Comparison of ENCODE assay signal across 16 mouse cellular contexts in genomic region chr6:66903720-66904119, GRCm38 (mm10). TPM values are rescaled to one million over a fixed set of nuclear protein-coding genes. Genes with fewer than 3 reads are reported as not detected.
A peak's percentile ranks its signal among the peaks of the same experiment; 100 is the strongest.
DNase-seq lines count a peak whose midpoint lies in the region; ATAC-seq and TF ChIP-seq lines count a peak whose summit lies in the region.
"Had no signal": no experiment of that assay in that cellular context is flagged by ENCODE, and none has a peak within 500 bp of the region (broad histone marks: within the 10 kb centered on the region; RNA-seq: fewer than 3 reads in every experiment).

No protein-coding gene starts in this region.

- no peaks in the 10 kb centered on the region for H3K36me3 ChIP-seq in liver, embryonic 15.5 days (replicated peaks)
- no peaks in the 10 kb centered on the region for H3K36me3 ChIP-seq in small intestine, adult 2 months (ENCODE audit: control insufficient read depth, insufficient read depth, low read length)
- H3K36me3 ChIP-seq: G1E; hindbrain, embryonic 10.5 days; limb, embryonic 15.5 days had no signal

- H3K27ac ChIP-seq in liver, embryonic 15.5 days (replicated peaks), result no peak overlapping the region
- peak overlapping the region; percentile 72 for H3K27ac ChIP-seq in small intestine, adult 2 months (ENCODE audit: insufficient read depth, low read depth, low read length)
- no peak overlapping the region for H3K27ac ChIP-seq in gastrocnemius, adult 2 months
- H3K27ac ChIP-seq: hindbrain, embryonic 10.5 days; limb, embryonic 15.5 days had no signal

- no peak overlapping the region for H3K4me3 ChIP-seq in liver, embryonic 15.5 days (replicated peaks)
- no peak overlapping the region for H3K4me3 ChIP-seq in small intestine, adult 2 months (ENCODE audit: low read depth, low read length)
- H3K4me3 ChIP-seq in gastrocnemius, adult 2 months, result no peak overlapping the region
- H3K4me3 ChIP-seq: hindbrain, embryonic 10.5 days; limb, embryonic 15.5 days had no signal

- intact Hi-C loops in gastrocnemius, adult 2 months (cut with DNase I), result loop anchor here (5.0 kb wide), 1 partner anchor 34 kb away; no protein-coding TSS in a partner anchor

- DNase-seq in heart, adult 11 months, result peak; percentile 85
- DNase-seq in heart, adult 8-10 months (ENCODE audit: low spot score), result no peak
- DNase-seq in liver, result no peak
- DNase-seq in kidney, postnatal 10 days, result peak; percentile 61
- DNase-seq in cerebellum, adult 9-11 months, result no peak
- no peak for DNase-seq in gastrocnemius, adult 2 months
- DNase-seq: thymus, postnatal 25 days had no signal

- H3K4me1 ChIP-seq in liver, embryonic 15.5 days (replicated peaks), result peaks cover 46% of the 10 kb centered on the region
- peaks cover 51% of the 10 kb centered on the region; the same call in 1 of the 2 replicates for H3K4me1 ChIP-seq in small intestine, adult 2 months (ENCODE audit: control insufficient read depth, insufficient read depth, insufficient read length, low read length)
- H3K4me1 ChIP-seq: hindbrain, embryonic 10.5 days had no signal

- H3K9me3 ChIP-seq in liver, embryonic 15.5 days (replicated peaks), result no peaks in the 10 kb centered on the region
- H3K9me3 ChIP-seq: G1E; hindbrain, embryonic 10.5 days; limb, embryonic 15.5 days had no signal

- no peak for TF ChIP-seq POLR2A in small intestine, adult 2 months (IDR thresholded peaks at IDR 0.05; ENCODE audit: low read depth, low read length)

- WGBS in liver, embryonic 15.5 days (ENCODE audit: insufficient replicate concordance), result 47% methylated on average over 6 of the region's 6 CpGs
- 29% methylated on average over 6 of the region's 6 CpGs for WGBS in small intestine, adult 2 months

- TF ChIP-seq CTCF in small intestine, adult 2 months (IDR thresholded peaks at IDR 0.05; ENCODE audit: extremely low read depth, insufficient read length, insufficient replicate concordance, low read depth, low read length), result no peak
- no peak for TF ChIP-seq CTCF in gastrocnemius, adult 2 months (IDR thresholded peaks at IDR 0.05)

- 0 out of 2 replicates have a peak, but pooled peaks have one; percentile 28 for ATAC-seq in liver, embryonic 15.5 days (ENCODE audit: insufficient read depth)
- ATAC-seq: CD4-positive, CD25-positive, alpha-beta regulatory T cell, adult 4 months; forebrain, embryonic 14.5 days; inflammation-experienced regulatory T-cells, adult 6 months; lung, postnatal 0 days had no signal

- H3K4me2 ChIP-seq in liver, embryonic 15.5 days, result no peak overlapping the region
- H3K4me2 ChIP-seq: limb, embryonic 15.5 days had no signal

- H3K9ac ChIP-seq in liver, embryonic 15.5 days, result no peak overlapping the region
- H3K9ac ChIP-seq: limb, embryonic 15.5 days had no signal

- H3K27me3 ChIP-seq in liver, embryonic 15.5 days, result no peaks in the 10 kb centered on the region
- H3K27me3 ChIP-seq in small intestine, adult 2 months (ENCODE audit: control insufficient read depth, insufficient read depth, low read length), result no peaks in the 10 kb centered on the region
- H3K27me3 ChIP-seq: limb, embryonic 15.5 days had no signal

RNA-seq across cellular contexts. Expression of gene Gng12, which starts 7.5 kb away (rescaled TPM):
- total RNA-seq in heart, adult 8-10 months (2022), result 10 to 100 TPM; 32.8 to 36.9 (median 34.7) TPM
- polyA plus RNA-seq in liver, embryonic 15.5 days (2015; fragmentation: Nextera tagmentation; extraction: Ambion mirVana), result 27.8 and 31.2 TPM in 2 replicates
- 31.3 and 73.9 TPM in 2 replicates for polyA plus RNA-seq in small intestine, adult 2 months (2012; rRNA removed)
- 10 to 100 TPM; 28.0 to 28.9 TPM for total RNA-seq in gastrocnemius, adult 2 months (2021)
- polyA plus RNA-seq: G1E had no signal

Comparison
In these comparisons a context has a peak if more than half of its experiments do, and no peak if none do; other contexts are left out.
1. DNase-seq: peak in heart, adult 11 months (single experiment) and kidney, postnatal 10 days (single experiment); none in heart, adult 8-10 months (single experiment), liver (single experiment), cerebellum, adult 9-11 months (single experiment) and gastrocnemius, adult 2 months (single experiment).